Mouse (Mus musculus): ENCODE results near the gene Adgrl4. TPM values are rescaled to one million over a fixed set of nuclear protein-coding genes. Genes with fewer than 3 reads are reported as not detected.

Gene Adgrl4
- total RNA-seq (2022): 10 to 100 TPM; 13.7 to 32.5 (median 19.5) TPM

DNA sequence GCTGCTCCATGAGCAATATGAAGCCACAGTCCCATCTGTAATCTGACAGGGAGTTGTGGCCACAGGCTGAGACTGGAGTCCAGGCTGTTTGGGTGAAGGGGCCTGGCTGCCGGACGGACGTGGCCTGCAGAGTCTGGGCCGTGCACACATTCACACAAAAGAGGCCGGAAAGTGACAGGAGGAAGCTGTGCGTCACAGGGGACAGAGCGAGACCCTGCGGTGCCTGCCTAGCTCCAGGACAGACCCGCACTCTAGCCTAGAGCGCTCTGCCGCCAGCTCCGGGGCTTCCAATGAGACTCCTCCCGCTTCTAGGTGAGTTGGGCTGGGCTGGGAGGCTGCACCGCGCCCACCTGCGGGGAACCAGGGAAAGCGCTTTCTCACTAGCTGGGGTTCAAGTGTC is at the start of gene Adgrl4:
TSS of gene Adgrl4 (plus strand) at position 195 of the 400 bp plus-strand sequence.
- no peak for DNase-seq (ENCODE audit: low spot score in 2 of 2)

DNA sequence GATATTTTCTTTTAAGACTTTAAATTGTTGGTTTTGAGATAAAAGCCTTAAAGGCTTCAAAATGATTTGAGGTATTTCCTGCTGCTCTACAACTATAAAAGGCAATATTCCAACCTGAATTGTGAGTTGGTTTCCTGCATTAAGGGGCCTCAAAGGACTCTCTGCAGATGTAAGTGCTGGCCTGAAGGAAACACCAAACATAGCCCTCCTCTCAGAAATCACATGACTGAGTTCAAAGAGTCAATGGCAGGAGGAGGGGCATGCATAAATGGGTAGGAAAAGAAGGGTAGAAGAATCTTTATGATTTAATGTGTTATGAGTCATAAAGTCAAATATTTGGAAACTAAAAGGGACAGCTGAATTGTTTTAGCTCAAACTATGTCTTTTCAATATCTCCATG is 46.8 kb upstream of the Adgrl4 start:
- DNase-seq (ENCODE audit: low spot score in 2 of 2): no peak

DNA sequence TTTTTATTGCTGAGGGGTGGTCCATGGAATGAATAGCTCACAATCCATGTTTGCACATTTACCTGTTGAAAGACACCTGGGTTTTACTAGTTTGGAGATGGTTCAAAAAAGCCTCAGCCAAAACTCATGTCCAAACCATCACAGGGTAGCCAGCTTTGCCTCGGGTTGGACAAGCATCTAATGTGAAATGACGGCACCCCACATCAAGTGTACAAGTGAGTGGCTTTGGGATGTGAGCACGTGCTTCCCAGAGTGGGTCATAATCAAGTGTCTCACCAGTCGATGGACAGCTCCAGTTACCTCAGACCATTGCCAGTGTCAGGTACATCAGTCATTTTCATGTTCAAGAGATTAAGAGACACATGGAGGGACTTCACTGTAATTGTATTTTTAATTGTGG is 44.8 kb upstream of the Adgrl4 start:
- no peak for DNase-seq (ENCODE audit: low spot score in 2 of 2)

GRCm38 (mm10) chr3:151393330-151393729 is 44.4 kb upstream of the Adgrl4 start:
- DNase-seq (ENCODE audit: low spot score in 2 of 2): no peak

GRCm38 (mm10) chr3:151399270-151399669 is 38.4 kb upstream of the Adgrl4 start:
- no peak for DNase-seq (ENCODE audit: low spot score in 2 of 2)

DNA sequence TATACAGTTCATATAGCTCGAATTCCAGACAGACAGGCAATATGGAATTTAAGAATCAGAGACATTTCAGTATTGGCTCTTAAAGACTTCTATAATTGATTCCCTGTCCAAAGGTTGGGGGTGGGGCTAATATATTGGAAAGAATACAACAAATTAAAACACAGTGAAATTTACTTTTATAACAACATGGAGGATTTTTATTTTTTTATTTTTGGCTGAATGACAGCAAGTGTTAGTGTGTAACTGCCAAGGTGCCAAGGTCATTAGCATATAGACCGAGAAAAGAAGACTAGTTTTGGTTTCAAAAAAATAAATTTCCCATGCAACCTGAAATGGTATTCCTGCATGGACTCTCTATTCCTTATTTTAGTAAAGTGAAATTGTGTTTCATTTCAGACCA is 26.7 kb upstream of the Adgrl4 start:
- DNase-seq (ENCODE audit: low spot score in 2 of 2): no peak

- DNase-seq (ENCODE audit: low spot score in 2 of 2): no peak
These were observed 26.2 kb upstream of the Adgrl4 start for GRCm38 (mm10) chr3:151411488-151411887.

- no peak for DNase-seq (ENCODE audit: low spot score in 2 of 2)
These were observed 20.8 kb upstream of the Adgrl4 start for GRCm38 (mm10) chr3:151416931-151417330.

GRCm38 (mm10) chr3:151417688-151418572 is 19.8 kb upstream of the Adgrl4 start:
- no peak for DNase-seq (ENCODE audit: low spot score in 2 of 2)

- DNase-seq (ENCODE audit: low spot score in 2 of 2): no peak
These were observed 13.1 kb upstream of the Adgrl4 start for GRCm38 (mm10) chr3:151424326-151425207.

GRCm38 (mm10) chr3:151430106-151430505 is 7.6 kb upstream of the Adgrl4 start:
- no peak for DNase-seq (ENCODE audit: low spot score in 2 of 2)

DNA sequence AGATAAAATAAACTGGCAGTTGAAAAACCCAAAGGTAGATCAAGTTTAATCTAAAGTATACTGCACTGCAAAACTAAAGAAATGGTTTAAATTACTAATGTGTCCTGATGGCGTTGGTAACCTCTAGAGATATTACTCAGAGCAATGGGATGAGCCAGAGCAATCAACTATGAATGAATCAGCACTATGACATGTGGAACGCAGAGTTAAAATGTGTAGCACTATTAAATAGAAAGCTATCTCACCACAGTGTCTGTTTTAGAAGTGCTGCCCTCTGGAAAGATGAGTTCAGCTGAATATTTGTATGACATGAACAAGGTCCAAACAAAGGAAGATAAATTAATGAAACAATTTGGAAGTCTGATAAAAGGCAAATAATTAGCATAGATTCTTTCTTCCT is 6.2 kb upstream of the Adgrl4 start:
- no peak for DNase-seq (ENCODE audit: low spot score in 2 of 2)

- no peak for DNase-seq (ENCODE audit: low spot score in 2 of 2)
These were observed 677 bp downstream of the Adgrl4 start for GRCm38 (mm10) chr3:151438364-151438763.

DNA sequence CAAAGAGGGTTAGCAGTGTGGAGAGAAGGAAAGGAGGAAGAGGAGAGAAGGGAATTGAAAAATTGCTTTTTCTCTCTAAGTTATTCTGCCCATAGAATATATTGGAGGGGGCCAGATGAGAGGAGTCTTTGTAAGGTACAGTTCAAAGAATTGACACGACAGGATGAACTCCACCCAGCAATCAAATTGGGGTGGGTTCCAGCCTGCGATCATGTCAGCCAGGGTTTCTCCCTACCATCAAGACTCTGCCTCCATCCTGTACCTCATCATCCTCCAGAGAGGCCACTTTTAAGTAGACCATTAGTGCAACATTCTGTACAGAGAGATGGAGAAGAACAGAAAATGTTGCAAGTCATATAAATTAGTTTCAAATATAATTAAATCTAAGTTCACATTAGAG is 2.3 kb downstream of the Adgrl4 start:
- no peak for DNase-seq (ENCODE audit: low spot score in 2 of 2)

DNA sequence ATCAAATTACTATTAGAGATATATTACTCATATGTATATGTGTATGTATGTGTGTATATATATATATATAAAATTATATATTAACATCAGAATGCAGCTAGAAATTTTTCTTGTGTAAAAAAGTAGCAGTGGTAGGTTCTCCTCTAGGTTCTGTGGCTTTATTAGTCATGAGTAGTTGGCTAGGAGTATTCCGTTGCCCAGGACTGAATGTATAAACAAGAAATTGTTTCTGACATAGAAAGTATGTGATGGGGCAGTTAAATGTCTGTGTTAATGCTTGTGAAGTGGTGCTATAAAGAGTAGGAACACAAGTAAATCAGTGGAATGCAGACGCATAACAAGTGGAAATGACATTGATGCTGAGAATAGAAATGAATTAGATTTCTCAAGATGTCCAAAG is 4.3 kb downstream of the Adgrl4 start:
- no peak for DNase-seq (ENCODE audit: low spot score in 2 of 2)

DNA sequence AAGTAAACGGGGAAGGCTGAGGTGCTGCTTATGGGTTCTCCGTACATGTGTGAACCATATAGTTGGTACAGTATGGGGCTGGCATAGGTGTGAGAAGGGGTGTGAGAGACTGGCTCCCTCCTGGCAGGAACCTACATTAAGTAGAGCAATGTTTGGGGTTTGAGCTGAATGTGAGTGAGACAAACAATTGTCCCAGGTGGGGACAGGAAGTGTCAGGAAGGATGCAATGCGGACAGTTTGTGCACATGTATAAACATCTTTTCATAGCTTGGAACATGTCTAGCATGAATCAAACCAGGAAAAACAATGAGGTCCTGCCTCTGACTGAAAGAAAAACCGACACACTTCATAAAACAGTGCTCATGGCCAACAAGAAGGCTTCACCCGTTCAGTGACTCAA is 5.8 kb downstream of the Adgrl4 start:
- no peak for DNase-seq (ENCODE audit: low spot score in 2 of 2)

GRCm38 (mm10) chr3:151444284-151444683 is 6.6 kb downstream of the Adgrl4 start:
- DNase-seq (ENCODE audit: low spot score in 2 of 2): no peak

DNA sequence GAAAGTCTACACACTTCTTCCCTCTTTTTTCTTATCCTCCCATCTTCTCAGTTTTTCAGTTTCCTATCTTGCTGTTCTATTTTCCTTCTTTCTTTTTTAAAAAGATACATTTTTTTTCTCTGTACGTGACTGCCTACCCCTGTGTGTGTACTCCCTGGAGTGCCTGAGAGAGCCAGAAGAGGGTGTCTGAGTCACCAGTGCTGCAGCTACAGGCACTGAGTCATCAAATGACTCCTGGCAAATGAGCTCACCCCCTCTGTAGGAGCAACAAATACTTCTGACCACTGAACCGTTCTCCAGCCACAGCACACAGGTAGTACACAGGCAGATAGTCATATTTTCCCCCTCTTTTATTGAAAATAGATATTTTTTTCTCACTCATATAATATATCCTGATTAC is 8.2 kb downstream of the Adgrl4 start:
- no peak for DNase-seq (ENCODE audit: low spot score in 2 of 2)

DNA sequence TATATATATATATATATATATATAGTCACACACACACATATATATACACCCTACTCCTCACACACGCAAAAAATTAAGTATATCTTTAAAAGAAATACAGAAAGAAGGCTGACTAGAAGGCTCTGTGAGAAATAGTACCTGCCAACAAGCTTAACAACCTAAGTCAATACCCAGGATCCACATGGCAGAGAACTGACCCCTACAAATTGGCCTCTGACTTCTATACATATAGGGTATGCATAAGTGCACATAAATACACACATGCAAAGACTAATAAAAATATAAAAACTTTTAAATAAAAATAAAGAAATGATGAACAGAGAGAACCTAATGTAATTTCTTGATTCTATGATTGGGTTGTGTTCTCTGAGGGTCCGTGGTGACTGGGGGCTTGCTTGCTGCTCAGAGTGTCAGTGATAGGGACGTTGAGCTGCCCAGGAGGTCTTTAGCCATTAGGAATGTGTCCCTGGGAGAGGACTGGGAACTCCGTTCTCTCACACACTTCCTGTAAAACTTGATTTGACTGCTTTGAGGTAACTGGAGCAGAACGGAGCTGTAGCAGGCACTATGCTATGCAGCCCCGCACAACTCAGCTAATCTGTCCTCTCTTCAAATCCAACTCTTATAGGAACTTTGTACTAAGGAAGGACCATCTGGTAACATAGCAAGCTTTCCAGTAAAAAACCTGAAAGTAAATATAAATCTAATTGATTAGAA is 17.5 kb downstream of the Adgrl4 start:
- no peak for DNase-seq (ENCODE audit: low spot score in 2 of 2)

DNA sequence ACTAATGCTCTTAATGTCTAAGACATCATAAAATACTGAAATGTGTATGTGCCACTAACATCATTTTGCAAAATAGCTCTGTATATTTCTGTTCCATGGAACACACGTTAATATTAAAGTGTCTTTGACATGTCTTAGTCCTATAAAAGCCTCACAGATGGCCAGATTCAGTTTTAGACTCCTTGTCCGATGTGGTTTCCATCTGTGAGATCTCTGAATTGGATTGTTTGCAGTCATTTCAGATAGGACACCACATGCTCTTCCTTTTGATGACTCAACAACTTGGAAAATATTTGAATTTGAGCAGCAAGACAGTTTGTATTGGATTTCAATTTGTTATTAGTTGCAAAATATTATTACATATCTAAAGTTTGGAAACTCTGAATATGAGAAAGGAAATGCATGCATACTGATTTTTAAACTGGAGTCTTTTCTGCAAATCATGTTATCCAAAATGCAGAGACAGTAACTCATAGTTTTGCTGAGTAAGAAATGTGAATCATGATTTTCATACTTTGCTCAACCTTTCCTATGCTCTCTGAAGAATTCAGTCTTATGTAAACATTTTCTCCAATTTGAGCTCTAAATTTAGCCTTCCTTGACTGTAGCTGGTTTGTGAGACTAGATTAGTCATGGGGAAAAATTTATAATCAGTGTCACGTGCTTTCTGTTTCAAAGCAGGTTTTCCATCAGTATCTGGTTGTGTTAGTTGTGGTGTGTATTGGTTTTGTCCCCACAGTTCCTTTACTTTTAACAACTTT is 21.9 kb downstream of the Adgrl4 start:
- DNase-seq (ENCODE audit: low spot score in 2 of 2): no peak

DNA sequence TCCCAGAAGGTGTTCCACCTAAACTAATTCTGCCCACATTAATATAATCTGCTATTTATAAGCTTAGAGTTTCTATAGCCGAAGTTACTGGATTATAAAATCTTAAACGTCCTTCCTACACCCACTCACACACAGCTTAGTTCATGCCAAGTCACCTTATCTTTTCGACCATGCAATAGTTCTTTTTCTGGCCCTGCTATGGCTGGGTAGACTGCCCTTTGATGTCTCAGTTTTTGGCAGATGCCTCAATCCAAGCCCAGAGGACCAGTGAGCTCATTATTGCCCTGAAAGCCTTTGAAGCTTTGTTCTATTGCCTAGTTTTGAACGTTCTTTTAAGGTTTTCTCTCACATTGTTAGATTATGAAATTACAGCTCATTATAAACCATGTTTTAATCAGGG is 27.5 kb downstream of the Adgrl4 start:
- no peak for DNase-seq (ENCODE audit: low spot score in 2 of 2)
